Mouse (Mus musculus): ENCODE data around the gene Fpr-rs4.
"Not testable (repeated sequence)": the region's sequence is repeated elsewhere in the genome, so short reads cannot be mapped to it uniquely, and the experiment has no call there.

Fpr-rs4 gene

DNA sequence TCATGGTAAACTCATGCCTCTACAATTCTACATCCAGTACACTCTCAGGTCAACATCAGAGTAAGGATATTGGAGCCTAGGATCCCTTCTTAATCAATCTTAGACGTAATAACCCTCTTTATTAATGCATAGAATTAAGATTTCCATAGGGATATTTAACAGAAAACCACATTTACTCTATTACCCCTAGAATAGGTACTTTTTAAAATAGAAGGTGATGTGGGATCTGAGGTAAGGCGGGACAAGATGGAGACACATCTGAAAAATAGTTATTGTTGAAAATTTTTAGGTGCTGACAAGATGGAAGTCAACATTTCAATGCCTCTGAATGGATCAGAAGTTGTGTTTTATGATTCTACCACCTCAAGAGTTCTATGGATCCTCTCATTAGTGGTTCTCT lies at the start of gene Fpr-rs4:
Fpr-rs4 (plus strand) TSS at position 301 of the 400 bp plus-strand sequence.
- in situ Hi-C loops (cut with MseI, MboI) = no loop called here

DNA sequence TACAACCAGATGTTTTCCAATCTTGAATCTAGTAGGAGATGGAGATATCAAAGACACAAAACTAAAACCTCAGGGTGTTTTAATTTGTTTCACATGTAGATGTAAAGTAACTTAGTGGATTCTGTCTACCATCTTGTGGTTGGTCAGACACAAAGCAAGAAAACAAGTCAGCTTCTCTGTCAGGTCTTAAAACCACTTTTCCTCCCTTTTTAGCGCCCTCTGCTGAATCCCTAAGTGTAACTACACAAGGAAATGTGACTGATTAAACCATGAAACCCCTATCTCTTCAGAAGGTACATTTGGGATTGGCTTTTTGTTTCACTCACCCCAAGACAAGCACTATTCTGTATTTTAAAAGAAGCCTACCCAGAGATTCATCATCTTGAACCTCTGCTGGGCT lies 48.1 kb upstream of the Fpr-rs4 start:
- in situ Hi-C loops (cut with MseI, MboI) = no loop called here

DNA sequence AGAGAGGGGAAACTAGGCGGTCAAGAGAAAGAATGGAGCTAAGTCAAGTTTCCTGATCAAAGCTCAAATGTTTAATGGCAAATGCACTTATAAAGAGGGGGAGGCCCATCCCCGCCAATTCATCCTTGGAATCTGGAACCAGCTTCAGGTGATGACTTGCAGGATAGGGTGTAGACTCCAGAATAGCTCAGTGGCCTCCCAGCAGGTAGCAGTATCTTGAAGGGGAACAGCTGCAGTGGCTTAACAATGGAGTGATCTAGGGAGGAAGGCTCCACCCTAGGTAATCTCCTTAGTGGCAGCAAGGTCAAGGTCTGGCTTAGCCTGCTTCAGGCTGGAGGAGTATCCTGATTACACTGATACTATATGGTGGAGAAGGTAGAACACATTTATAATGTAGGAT lies 40.3 kb upstream of the Fpr-rs4 start:
- in situ Hi-C loops (cut with MseI, MboI) = not testable (repeated sequence)

DNA sequence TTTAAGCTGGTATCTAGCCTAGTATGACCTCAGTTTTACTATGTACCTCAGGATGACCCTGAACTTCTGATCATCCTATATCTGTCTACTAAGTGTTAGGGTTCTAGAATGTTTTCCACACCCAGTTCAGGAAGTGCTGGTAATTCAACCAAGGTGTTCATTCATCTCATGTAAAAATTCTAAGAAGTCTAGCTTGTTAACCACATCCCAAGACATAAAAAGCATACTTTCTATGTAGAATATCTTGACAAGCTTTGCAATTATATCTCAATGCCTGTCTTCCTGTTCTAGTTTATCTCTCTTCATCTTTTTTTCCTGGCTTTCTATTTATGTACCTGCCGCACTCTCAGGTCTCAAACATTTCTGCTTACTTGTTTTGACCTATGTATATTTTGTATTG lies 16.8 kb upstream of the Fpr-rs4 start:
- in situ Hi-C loops (cut with MseI, MboI) = no loop called here

DNA sequence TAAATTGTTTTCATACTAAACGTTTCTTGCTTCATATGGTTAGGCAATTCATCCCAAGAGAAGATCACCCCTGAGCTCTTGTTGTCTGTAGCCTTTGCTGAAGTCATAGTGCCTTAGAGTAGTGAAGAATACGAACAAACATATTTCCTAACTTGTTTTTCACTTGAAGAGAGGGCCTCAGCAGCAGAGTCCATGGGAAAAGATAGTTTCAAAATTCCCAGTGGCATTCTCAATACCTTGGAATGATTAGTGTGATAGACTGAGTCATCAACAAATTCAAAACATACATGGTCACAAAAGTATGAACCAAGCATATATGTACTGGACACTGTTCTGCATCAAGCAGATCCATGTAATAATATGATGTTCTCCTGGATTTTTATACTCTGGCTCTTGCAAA lies 27.6 kb downstream of the Fpr-rs4 start, which contains the start of gene Vmn2r124:
Vmn2r124 (plus strand) TSS at position 301 of the 400 bp plus-strand sequence.
- in situ Hi-C loops (cut with MseI, MboI) = no loop called here
